Mouse (Mus musculus): Measurements from ENCODE around the gene Cend1. TPM values are rescaled to one million over a fixed set of nuclear protein-coding genes. Genes with fewer than 3 reads are reported as not detected.

Cend1 gene
- polyA plus RNA-seq, 1 experiment from 2014 or later: 3.3 TPM

- 91% methylated on average over 6 of the region's 6 CpGs for WGBS
- H3K4me2 ChIP-seq (replicated peaks; ENCODE audit: low read depth): no peak overlapping the region
- no peaks in the 10 kb centered on the region for H3K27me3 ChIP-seq (replicated peaks; ENCODE audit: control insufficient read depth, insufficient read depth, low read length)
- no peak overlapping the region for H3K27ac ChIP-seq (ENCODE audit: low read depth, low read length)
- H3K4me3 ChIP-seq (ENCODE audit: low read depth, low read length): no peak overlapping the region
- H3K36me3 ChIP-seq (ENCODE audit: control insufficient read depth, insufficient read depth): peaks cover 39% of the 10 kb centered on the region
- no peak overlapping the region for H3K9ac ChIP-seq (ENCODE audit: low read depth, low read length)
- no peaks in the 10 kb centered on the region for H3K9me3 ChIP-seq (ENCODE audit: control insufficient read depth)
- TF ChIP-seq CTCF (IDR thresholded peaks at IDR 0.05; ENCODE audit: low read depth): no peak
- H3K4me1 ChIP-seq (replicated peaks; ENCODE audit: control insufficient read depth, insufficient read depth, low read length): peaks cover 16% of the 10 kb centered on the region
- ATAC-seq: no peak
Observed at GRCm38 (mm10) chr7:141432741-141433516, 3.6 kb upstream of the Cend1 start.

GRCm38 (mm10) chr7:141432186-141432611 is 2.9 kb upstream of the Cend1 start:
- peaks cover 16% of the 10 kb centered on the region for H3K4me1 ChIP-seq (replicated peaks; ENCODE audit: control insufficient read depth, insufficient read depth, low read length)
- H3K27ac ChIP-seq (ENCODE audit: low read depth, low read length): no peak overlapping the region
- peaks cover 39% of the 10 kb centered on the region for H3K36me3 ChIP-seq (ENCODE audit: control insufficient read depth, insufficient read depth)
- no peak for TF ChIP-seq CTCF (IDR thresholded peaks at IDR 0.05; ENCODE audit: low read depth)
- H3K9me3 ChIP-seq (ENCODE audit: control insufficient read depth): no peaks in the 10 kb centered on the region
- H3K9ac ChIP-seq (ENCODE audit: low read depth, low read length): no peak overlapping the region
- no peak overlapping the region for H3K4me3 ChIP-seq (ENCODE audit: low read depth, low read length)
- no peaks in the 10 kb centered on the region for H3K27me3 ChIP-seq (replicated peaks; ENCODE audit: control insufficient read depth, insufficient read depth, low read length)
- 84% methylated on average over 8 of the region's 8 CpGs for WGBS
- no peak overlapping the region for H3K4me2 ChIP-seq (replicated peaks; ENCODE audit: low read depth)
- ATAC-seq: no peak

- no peak for ATAC-seq
- H3K27ac ChIP-seq (ENCODE audit: low read depth, low read length): no peak overlapping the region
- H3K9ac ChIP-seq (ENCODE audit: low read depth, low read length): no peak overlapping the region
- H3K27me3 ChIP-seq (replicated peaks; ENCODE audit: control insufficient read depth, insufficient read depth, low read length): no peaks in the 10 kb centered on the region
- H3K4me1 ChIP-seq (replicated peaks; ENCODE audit: control insufficient read depth, insufficient read depth, low read length): peaks cover 13% of the 10 kb centered on the region
- peaks cover 39% of the 10 kb centered on the region for H3K36me3 ChIP-seq (ENCODE audit: control insufficient read depth, insufficient read depth)
- TF ChIP-seq CTCF (IDR thresholded peaks at IDR 0.05; ENCODE audit: low read depth): no peak
- no peak overlapping the region for H3K4me2 ChIP-seq (replicated peaks; ENCODE audit: low read depth)
- H3K9me3 ChIP-seq (ENCODE audit: control insufficient read depth): no peaks in the 10 kb centered on the region
- H3K4me3 ChIP-seq (ENCODE audit: low read depth, low read length): no peak overlapping the region
- 95% methylated on average over 19 of the region's 19 CpGs for WGBS
Observed at GRCm38 (mm10) chr7:141431434-141432185, 2.3 kb upstream of the Cend1 start.

- H3K4me2 ChIP-seq (replicated peaks; ENCODE audit: low read depth): no peak overlapping the region
- no peaks in the 10 kb centered on the region for H3K9me3 ChIP-seq (ENCODE audit: control insufficient read depth)
- H3K27me3 ChIP-seq (replicated peaks; ENCODE audit: control insufficient read depth, insufficient read depth, low read length): no peaks in the 10 kb centered on the region
- peaks cover 39% of the 10 kb centered on the region for H3K36me3 ChIP-seq (ENCODE audit: control insufficient read depth, insufficient read depth)
- peaks cover 11% of the 10 kb centered on the region for H3K4me1 ChIP-seq (replicated peaks; ENCODE audit: control insufficient read depth, insufficient read depth, low read length)
- H3K27ac ChIP-seq (ENCODE audit: low read depth, low read length): no peak overlapping the region
- no peak for TF ChIP-seq CTCF (IDR thresholded peaks at IDR 0.05; ENCODE audit: low read depth)
- no peak for ATAC-seq
- 96% methylated on average over 9 of the region's 9 CpGs for WGBS
- H3K4me3 ChIP-seq (ENCODE audit: low read depth, low read length): no peak overlapping the region
- no peak overlapping the region for H3K9ac ChIP-seq (ENCODE audit: low read depth, low read length)
Observed at GRCm38 (mm10) chr7:141430585-141431240, 1.4 kb upstream of the Cend1 start.

- no peak overlapping the region for H3K9ac ChIP-seq (ENCODE audit: low read depth, low read length)
- no peak for ATAC-seq
- H3K27ac ChIP-seq (ENCODE audit: low read depth, low read length): no peak overlapping the region
- TF ChIP-seq CTCF (IDR thresholded peaks at IDR 0.05; ENCODE audit: low read depth): no peak
- H3K4me2 ChIP-seq (replicated peaks; ENCODE audit: low read depth): no peak overlapping the region
- no peaks in the 10 kb centered on the region for H3K27me3 ChIP-seq (replicated peaks; ENCODE audit: control insufficient read depth, insufficient read depth, low read length)
- peaks cover 39% of the 10 kb centered on the region for H3K36me3 ChIP-seq (ENCODE audit: control insufficient read depth, insufficient read depth)
- H3K9me3 ChIP-seq (ENCODE audit: control insufficient read depth): no peaks in the 10 kb centered on the region
- H3K4me3 ChIP-seq (ENCODE audit: low read depth, low read length): no peak overlapping the region
- WGBS: 61% methylated on average over 9 of the region's 9 CpGs
- peaks cover 7% of the 10 kb centered on the region; the same call in 1 of the 2 replicates for H3K4me1 ChIP-seq (replicated peaks; ENCODE audit: control insufficient read depth, insufficient read depth, low read length)
Observed at GRCm38 (mm10) chr7:141429840-141430584, 721 bp upstream of the Cend1 start.
